Mouse (Mus musculus): ENCODE measurements around the gene Olfr749.
"Not testable (repeated sequence)": the region's sequence is repeated elsewhere in the genome, so short reads cannot be mapped to it uniquely, and the experiment has no call there.

Gene Olfr749

DNA sequence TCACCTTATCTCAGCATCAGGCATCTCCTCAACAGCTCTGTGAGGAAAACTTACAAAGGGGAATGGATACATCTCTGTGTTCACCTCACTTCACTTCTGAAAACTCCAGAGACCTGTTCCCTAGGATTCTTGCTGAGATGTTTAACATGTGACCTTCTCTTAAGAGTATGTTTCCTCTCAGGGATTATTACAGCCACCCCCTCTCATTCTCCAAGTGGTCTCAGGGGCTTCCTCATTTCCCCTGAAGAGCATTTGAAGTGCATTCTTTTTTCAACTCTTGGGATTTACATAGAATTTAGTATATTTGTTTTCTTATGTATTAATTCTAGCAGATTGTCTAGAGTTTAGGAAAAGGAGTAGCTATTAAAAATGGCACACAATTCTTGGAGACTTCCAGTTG, at the start of gene Olfr749:
Gene Olfr749, minus strand, starts transcription at position 101 of the 400 bp plus-strand sequence.
- no peak for DNase-seq

DNA sequence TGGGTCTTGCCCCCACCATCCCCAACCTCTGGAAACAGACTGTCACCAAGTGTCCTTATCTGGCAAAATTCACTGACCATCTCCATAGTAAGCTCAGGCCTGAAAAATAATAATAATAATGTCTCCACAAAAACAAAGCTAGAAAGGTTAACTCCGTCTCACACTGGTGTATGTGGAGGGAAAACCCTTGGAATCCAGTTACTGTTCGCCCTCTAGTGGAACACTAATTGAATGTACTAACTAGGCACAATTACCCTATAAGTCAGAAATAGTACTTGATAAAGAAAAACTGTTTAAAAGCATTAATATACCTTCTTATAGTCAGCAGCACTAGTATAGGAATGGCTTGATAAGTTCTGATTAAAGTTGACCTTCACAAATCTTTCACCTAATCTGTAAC, 43.3 kb upstream of the Olfr749 start:
- DNase-seq: no peak

- peak; percentile 90 for DNase-seq
Measured at GRCm38 (mm10) chr14:50785251-50785637, 40.4 kb upstream of the Olfr749 start, which contains the start of gene Ttc5. TSS of gene Ttc5 (minus strand) at chr14:50785519.

- DNase-seq: no peak
Measured at GRCm38 (mm10) chr14:50784391-50785250, 39.7 kb upstream of the Olfr749 start.

GRCm38 (mm10) chr14:50782166-50782565, 37.3 kb upstream of the Olfr749 start:
- no peak for DNase-seq

- DNase-seq: no peak
Measured at GRCm38 (mm10) chr14:50771342-50771741, 26.4 kb upstream of the Olfr749 start.

DNA sequence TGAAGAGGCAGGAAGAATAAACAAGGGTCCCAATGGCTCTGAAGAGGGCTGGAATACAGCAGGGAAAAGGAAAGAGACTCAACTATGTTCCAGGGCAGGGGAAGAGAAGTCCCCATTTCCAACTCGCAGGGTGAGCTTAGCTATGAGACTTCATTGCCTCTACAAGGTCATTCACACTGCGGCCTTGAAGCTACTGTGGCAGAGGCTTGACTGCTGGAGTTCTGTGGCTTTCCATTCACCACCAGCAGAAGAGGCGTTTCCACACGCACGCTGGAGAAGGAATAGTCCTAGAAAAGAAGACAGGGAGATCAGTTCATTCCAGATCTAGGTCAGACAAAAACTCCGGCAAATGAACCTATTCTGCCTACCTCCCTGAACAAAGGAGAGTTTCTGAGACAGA, 20.8 kb upstream of the Olfr749 start:
- DNase-seq: no peak

DNA sequence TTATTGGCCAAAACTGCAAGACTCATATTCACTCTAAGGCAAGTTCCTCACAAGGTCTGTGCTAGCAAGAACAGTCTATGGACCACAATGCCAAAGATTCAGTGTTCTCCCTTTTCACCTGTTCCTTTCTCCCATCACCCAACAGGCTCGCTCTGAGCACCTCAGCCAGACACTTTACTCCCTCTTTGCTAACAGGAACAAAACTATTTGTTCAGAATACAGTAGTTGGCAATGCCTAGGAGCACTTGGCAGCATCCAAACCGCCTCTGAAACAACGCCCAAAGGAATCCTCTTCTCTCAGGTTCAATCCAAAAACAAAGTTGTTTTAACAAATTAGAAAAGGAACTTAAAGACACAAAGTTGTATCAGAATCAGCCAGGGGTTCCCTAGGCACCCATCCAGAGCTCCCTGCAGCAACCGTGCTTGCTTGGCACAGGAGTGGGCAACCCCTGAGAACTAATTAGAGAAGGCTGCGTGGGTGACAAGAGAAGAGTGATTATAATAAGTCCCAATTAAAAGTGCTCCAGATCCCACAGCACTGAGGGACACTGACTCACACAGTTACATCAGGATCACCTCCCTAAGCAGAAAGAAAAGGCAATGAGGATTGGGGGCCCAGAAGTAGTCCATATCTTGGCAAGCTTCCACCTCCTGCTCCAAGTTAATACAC, 13.7 kb upstream of the Olfr749 start:
- no peak for DNase-seq

- no peak for DNase-seq
Measured at GRCm38 (mm10) chr14:50741584-50741983, 3.3 kb downstream of the Olfr749 start.

DNA sequence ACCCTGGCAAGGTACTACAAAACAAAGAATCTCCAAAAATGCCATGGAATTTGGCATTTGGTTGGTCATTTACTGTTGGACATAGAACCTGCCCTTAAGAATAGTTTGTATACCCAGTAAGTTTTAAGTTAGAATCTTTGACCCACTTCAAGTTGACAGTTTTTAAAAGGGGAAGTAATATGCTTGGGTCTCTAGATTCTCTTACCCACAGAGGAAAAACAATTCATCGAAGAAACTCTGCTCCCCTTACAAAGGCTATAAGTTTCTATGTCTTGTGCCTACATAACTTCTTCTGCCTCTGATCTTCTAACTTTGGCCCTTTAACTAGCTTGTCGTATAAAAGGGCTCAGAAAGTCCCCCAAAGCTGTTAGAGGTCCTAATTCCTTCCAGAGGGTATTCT, 4.6 kb downstream of the Olfr749 start:
- no peak for DNase-seq

DNA sequence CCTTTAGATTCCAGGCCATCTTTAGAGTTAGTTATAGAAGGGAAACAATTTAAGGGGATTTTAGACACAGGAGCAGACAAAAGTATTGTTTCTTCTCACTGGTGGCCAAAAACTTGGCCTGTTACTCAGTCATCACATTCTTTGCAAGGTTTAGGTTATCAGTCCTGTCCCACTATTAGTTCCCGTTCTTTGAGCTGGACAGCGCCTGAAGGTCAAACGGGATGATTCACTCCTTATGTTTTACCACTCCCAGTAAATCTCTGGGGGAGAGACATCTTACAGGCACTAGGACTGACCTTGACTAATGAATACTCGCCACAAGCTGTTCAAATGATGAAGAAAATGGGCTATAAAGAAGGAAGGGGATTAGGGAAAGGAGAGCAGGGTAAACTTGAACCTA, 22.5 kb downstream of the Olfr749 start:
- not testable (repeated sequence) for DNase-seq

DNA sequence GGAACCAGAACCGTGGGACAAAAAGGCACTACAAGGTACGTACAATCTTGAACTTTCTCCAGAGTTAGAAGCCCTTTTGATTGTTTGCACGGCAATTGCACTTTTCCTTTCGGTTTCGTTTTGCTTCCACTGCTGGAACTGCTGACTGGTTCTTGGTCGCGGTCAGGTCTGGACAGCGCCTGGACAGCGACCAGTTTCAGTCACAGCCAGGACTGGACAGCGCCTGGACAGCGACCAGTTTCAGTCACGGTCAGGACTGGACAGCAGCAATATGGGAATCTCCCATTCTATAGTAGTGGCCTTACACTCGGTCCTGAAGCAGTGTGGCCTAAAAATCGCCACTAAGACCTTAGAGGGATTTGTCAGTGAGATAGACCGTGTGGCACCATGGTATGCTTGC, 25.0 kb downstream of the Olfr749 start:
- DNase-seq: not testable (repeated sequence)

- no peak for DNase-seq
Measured at GRCm38 (mm10) chr14:50707073-50707472, 37.8 kb downstream of the Olfr749 start, which contains the start of gene Olfr748. TSS of gene Olfr748 (plus strand) at chr14:50707373.

DNA sequence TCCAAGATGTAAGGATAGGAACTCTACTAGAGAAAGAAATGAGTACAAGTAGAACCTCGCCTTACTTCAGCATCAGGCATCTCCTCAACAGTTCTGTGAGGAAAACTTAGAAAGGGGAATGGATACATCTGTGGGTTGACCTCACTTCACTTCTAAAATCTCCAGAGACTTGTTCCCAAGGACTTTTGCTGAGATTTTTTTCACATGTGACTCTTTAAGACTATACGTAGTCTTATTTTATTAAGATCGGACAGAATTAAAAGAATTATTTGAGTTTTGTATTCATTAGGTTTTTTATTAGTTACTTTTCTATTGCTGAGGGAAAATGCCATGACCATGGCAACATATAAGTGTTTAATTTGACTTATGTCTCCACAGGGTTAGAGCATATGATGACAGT, 51.8 kb downstream of the Olfr749 start, which contains the start of gene Olfr747:
Gene Olfr747, minus strand, starts transcription at position 101 of the 400 bp plus-strand sequence.
- no peak for DNase-seq

Data from cerebellum, adult 9-10 months (tissue).